Mouse (Mus musculus) kidney, postnatal 25 days (tissue): ENCODE results near the gene Slc25a25.

ENCODE experiments used
- DNase-seq, 2 experiments: peaks; one replicate each; pipeline ENCODE4 v3.0.0; 2021; ENCODE audit warnings: mixed read lengths in 2 of 2

Slc25a25 gene

GRCm38 (mm10) chr2:32427720-32428119 lies 23.5 kb downstream of the Slc25a25 start:
- DNase-seq = peak in 1 of 2 experiments; percentile 29

DNA sequence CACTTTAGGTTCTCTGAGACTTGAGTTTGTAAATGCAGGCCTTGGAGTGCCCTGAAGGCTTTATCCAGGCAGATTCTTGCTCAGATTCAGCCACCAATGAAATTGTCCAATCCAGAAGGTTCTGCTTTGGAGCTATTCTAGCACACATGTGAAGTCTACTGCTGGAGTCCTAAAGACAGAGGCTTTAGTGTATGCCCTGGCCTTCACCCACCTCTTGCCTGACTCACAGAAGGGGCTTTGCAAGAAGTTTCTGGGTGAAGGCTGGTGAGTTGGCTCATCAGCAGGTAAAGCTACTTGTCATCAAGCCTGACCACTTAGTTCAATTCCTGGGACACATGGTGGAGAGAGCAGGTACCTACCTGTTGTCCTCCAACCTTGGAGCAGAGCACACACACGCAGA lies 25.1 kb downstream of the Slc25a25 start:
- peak in 1 of 2 experiments; percentile 28 for DNase-seq

- peak in 1 of 2 experiments; percentile 30 for DNase-seq
Observed at GRCm38 (mm10) chr2:32425568-32425967, 25.7 kb downstream of the Slc25a25 start.

DNA sequence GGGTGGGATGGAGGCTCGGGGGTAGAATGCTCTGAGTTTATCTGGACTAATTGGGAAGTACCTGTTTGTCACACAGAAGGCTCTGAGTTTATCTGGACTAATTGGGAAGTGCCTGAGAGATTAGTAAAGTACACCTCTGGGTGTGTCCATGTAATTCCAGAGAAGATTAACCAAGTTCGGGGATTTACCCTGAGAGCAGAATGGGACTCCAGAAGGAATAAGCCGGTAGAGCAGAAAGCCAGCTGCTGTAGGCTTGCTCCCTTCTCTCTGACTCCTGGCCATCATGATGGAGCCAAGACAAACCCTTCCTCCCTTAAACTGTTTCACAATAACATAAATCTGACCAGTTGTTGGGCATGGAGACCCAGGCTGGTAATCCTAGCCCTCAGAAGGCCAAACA lies 26.4 kb downstream of the Slc25a25 start:
- DNase-seq = peak in 1 of 2 experiments; percentile 33

DNA sequence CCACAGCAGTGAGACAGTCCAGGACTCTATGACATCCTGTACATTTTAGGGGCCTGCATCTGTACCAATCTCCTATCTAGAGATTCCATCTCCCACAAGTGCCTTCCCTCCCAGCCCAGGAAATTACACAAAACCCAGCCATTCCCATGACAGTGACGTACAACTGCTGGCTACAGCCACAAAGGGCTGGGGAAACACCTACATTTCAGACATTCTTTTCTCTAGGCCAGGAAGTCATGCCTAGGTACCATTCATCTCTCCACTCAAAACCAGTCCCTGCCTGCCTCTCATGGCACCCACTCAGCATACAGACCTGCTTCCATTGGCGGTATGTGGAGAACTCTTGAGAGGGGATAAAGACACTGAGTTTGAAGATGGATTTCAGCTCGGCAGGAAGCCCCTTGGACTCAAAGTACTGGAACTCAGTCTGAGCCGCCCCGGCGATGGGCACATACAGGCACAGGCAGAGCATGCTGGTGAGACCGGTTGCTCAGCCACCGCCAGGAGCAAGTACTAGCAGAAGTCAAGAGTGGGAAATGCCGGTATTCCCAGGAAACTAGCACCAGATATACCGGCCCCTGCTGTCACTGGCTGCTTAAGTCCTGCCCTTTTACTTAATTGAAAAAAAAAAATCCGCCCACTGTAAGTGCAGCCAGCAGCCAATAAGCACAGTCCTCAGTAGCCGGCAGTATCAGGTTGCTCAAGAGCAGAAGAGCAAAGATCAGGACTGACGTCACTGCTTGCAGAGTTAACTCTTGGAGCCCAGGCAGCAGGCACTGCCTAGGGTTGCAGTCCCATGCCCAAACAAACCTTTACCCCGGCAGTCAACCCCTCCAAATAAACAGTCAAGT lies 27.5 kb downstream of the Slc25a25 start:
- peak; percentile 83 to 95 for DNase-seq

- DNase-seq = peak; percentile 73 to 86
Observed at GRCm38 (mm10) chr2:32421851-32422251, 29.4 kb downstream of the Slc25a25 start.

DNA sequence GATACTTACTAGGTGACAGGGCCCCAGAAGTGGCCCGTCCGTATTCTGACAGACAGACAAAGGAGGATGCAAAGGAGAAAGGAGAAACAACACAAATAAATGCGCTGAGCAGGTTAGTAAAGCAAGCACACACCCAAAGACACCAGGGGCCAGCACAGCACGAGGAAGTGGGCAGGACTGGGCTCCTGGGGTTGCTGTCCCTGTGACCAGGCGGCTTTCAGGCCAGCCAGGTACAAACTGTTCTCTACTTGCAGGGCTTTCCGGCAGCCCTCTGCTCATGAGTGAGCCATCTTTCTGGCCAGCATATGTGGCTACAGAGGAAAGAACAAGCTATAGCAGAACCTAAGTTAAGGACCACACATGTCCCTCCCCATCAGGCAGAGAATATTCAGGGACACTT lies 30.6 kb downstream of the Slc25a25 start:
- peak in 1 of 2 experiments; percentile 78 for DNase-seq

DNA sequence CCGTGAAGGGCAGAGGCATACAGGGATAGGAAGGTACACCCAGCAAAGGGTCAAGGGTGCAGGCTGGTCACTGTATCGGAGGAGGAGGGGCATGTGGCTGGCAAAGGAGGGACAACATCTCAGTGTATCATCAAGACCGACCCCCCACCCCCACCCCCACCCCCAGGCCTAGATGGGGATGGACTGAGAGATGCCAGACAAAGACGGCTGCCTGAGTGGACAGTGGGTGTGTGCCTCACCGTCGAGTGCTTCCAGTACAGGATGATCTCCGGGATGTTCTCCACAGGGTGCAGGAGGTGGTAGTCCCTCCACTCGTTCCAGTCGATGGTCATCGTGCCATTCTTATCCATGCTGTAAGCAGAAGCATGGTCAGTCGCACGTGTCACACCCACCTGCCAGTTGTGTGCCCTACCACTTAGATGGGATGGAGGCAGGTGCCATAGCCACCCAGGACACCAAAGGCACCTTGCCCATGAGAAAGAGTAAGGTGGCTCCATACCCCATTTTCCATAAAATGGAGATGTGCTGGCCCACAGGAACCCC lies 31.1 kb downstream of the Slc25a25 start:
- DNase-seq = peak in 1 of 2 experiments; percentile 76

DNA sequence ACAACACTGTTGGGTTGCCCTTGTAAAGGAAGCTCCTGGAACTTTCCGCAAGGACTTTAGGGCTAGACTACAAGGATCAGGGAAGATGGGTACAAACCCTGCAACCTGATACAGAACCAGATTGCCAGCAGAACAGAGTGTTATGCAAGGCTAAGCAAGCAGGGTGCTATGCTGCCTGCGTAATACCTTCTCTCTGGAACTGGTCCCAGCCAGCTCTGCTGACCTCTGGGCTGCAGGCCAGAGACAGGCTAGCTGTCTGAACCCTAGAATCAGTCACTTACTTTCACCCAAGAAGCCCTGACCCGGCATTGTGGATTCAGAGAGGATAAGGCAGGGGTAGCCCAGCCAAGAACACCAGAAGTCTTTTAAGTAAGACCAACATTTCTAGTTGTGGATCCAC lies 31.9 kb downstream of the Slc25a25 start:
- peak; percentile 89 to 94 for DNase-seq

DNA sequence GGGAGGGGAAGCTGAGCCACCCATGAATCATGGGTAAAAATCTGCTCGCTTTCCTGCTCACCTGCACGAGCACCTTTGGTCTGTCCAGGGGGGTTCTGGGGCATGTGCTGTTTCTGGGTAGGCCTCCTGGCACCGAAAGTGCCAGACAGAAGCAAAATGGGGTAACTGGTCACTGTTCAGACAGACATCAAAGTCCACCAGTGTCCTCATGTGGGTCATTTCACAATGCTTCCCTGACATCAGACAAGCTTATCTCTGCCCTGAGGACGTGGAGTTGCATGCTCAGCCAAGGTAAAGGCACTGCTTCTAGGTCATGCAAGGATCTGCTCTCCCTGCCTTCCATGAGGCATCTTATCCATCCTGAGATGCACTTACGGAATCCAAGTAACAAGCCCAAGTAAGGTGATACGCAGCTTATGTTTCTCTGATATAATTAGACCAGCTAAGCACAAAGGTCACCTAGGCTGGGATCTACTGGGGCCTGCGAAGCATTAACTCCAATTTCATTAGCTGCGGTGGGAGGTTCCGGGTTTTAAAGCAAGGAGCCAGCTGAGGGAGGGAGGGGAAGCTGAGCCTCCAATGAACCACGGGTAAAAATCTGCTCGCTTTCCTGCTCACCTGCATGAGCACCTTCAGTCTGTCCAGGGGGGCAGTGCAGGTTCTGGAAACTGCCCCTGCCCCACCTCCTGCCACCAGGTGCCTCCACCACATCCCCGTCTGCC lies 32.7 kb downstream of the Slc25a25 start:
- DNase-seq = peak; percentile 63 to 87

GRCm38 (mm10) chr2:32417486-32417885 lies 33.8 kb downstream of the Slc25a25 start:
- DNase-seq = no peak

DNA sequence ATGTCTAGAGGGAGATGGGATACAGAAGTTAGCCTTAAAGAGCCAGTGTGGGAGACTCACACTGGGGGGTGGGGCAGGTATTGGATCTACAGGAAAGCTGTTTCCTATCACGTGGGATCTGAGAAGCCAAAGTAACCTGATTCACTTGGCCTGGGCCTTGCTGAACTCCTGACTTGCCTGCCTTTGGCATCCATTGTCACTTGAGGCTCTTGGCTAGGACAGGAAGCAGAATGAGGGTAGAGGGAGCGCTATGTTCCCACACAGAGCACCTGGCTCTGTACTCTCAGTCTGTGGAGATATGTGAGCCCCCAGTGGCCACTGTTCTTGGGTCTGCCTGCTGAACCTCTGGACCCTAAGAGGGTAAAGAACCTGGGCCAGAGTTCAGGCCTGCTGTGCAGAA lies 34.7 kb downstream of the Slc25a25 start:
- no peak for DNase-seq

GRCm38 (mm10) chr2:32415801-32416200 lies 35.4 kb downstream of the Slc25a25 start:
- peak in 1 of 2 experiments; percentile 79 for DNase-seq

DNA sequence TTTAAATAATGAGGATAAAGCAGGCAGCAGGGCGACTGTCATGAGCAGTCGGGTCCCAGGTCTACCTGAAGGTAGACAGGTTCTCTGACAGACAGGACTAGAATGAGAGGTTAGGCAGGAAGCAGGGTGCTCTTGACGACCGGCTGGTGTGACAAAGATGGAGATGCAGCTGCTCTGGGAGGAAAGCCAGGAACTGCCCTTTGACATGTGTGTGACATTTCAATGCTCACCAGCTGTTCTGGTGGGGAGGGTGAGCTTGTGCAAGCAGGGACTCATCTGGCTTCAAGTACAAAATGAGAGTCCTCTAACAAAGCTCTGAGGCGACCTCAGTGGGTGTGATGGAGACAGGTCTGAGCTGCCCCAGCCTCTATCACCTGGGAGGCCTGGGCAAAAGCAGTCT lies 37.3 kb downstream of the Slc25a25 start:
- DNase-seq = peak; percentile 55 to 79

- peak in 1 of 2 experiments; percentile 74 for DNase-seq
Observed at GRCm38 (mm10) chr2:32412742-32413531, 38.3 kb downstream of the Slc25a25 start.

DNA sequence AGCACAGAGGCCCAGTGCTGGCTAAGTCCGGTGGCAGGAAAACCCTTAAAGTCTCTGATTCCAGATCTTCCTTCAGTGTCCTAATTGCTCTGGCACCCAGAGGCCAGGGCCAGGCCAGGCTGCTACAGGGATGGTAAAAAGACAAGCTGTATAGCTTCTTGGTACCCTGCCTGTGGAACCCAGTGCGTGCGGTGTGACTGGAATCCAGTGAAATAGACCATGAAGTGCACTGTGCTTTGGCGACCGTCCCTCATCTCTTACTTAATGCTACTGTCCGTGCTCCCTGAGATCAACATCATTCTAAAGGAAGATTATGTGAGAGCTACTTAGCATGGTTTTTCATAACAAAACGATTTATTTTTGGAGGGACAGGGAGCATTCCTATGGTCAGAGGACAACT lies 39.8 kb downstream of the Slc25a25 start:
- DNase-seq = peak; percentile 43 to 66

- peak; percentile 80 to 96 for DNase-seq
Observed at GRCm38 (mm10) chr2:32408429-32409424, 42.5 kb downstream of the Slc25a25 start.

DNA sequence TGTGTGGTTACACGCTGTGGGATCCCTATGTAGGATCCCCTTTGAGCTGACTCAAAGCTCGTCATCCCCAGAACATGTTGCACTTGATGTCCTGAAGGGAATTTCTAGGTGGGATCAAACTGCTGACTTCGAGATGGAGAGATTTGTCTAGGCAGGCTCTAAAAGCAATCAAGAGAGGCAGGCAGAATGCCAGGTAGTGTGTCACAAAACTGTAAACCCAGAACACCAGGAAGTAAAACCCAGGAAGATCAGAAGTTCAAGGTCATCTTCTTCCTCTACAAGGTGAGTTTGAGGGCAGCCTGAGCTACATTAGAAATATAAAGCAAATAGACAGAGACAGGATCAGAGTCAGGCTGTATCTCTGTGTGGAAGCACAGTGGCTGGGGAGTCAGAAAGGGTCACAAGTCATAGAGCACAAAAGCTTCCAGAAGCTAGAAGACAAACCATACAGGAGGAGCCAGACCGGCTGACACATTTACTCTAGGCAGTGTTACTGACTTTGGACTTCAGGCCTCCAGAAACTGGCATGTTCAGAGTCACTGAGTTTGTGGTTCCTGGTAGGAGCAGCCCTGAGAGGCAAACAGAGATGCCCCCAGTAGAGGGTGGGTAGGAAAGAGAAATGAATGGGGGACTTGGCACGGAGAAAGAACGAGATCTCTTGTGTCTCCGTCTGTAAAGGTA lies 44.0 kb downstream of the Slc25a25 start:
- DNase-seq = peak; percentile 45 to 71

- DNase-seq = peak; percentile 94 to 100
Observed at GRCm38 (mm10) chr2:32404663-32405062, 46.6 kb downstream of the Slc25a25 start.

DNA sequence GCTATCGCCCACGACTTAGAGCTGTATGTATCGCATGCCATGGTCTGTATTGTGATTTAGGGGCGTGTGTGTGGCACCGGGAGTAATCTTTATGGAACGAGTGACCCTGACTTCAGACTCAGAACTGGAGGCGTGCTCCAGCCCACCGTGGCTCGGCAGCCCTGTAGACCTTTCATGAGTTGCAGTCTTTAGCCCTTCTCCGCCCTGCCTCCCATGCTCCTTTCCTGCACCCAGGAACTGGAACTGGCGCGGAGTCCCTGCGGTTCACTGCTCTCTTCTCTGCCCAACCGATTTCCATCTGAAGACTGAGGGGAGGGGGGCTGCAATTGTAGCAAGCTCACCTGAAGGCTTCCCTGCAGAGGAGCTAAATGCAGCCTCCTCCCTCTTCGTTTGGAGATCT lies 54.5 kb downstream of the Slc25a25 start:
- peak in 1 of 2 experiments; percentile 58 for DNase-seq
